Mouse (Mus musculus) kidney, postnatal 14 days (tissue): ENCODE results near the gene Alg11.

ENCODE experiments used
- DNase-seq: peaks from one replicate; pipeline ENCODE4 v3.0.0; 2022; ENCODE audit warnings: mixed read lengths

Alg11 gene

GRCm38 (mm10) chr8:22079313-22080007 is 18.9 kb downstream of the Alg11 start:
- DNase-seq: no peak

- DNase-seq: no peak
These were observed 28.7 kb downstream of the Alg11 start for GRCm38 (mm10) chr8:22089226-22089625.

GRCm38 (mm10) chr8:22091568-22091967 is 31.0 kb downstream of the Alg11 start:
- DNase-seq: peak; percentile 2

DNA sequence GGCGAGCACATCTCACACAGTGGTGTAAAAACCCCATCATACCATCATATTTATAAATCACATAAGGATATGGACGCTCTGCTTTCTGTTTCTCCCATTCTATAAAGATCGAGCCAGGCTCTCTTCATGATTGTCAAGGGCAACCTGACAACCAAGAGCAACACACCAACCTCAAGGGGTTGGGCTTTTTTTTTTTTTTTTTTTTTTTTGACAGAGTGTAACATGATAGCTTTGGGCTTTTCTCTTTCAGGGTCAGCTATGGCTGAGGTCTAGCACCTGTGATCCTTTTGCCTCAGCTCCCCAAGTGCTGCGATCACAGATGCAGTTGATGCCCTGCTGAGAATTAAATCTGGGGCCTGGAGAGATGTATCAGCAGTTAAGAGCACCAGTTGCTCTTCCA is 46.5 kb downstream of the Alg11 start:
- no peak for DNase-seq
